Mouse (Mus musculus): ENCODE results near the gene Add2.

DNA sequence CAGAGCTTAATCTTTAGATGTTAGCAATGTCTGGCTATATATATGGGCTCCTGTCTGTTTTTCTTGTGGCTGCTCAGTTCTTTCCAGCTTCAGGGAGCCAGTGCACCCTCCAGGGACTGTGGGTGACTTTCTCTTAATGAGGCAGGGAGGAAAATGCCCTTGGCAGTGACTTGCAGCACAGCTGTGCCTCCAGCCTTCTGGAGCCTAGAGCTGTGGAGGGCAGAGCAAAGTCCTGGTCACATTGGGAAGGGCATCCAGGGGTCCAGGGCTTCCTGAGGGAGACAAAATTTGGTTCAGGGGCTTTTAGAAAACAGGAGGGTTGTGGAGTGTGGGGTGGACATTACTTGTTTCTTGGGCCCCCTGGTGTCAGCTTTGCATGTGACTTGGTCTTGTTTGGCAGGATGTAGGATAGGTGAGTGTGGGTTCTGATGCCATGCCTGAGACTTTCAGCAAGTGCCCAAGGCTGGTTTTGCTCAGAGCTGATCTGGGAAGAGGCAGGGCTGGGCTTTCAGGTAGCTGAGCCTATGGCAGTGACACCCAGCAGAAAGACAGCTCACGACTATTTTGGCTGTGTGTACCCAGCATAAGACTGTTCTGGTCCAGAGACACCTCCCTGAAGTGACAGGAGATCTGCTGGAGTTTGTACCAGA is 50.0 kb downstream of the Add2 start:
- no peak for TF ChIP-seq CTCF (IDR thresholded peaks at IDR 0.05; ENCODE audit: low read depth, low read length)
- TF ChIP-seq POLR2A (IDR thresholded peaks at IDR 0.05; ENCODE audit: insufficient read depth, low read length) = no peak

All from ES-Bruce4 (cell line).